Mouse (Mus musculus) mature B cell (primary cell): Measurements from ENCODE around the gene I830077J02Rik.
"Not testable (repeated sequence)": the region's sequence is repeated elsewhere in the genome, so short reads cannot be mapped to it uniquely, and the experiment has no call there.

ENCODE experiments used
- in situ Hi-C: fragments of 300-500 bp; cut with MboI; formaldehyde crosslinking; loops from 2 replicates; pipeline ENCODE4 v1.14.3; 2019

Gene I830077J02Rik

GRCm38 (mm10) chr3:105918355-105918745, 14.1 kb downstream of the I830077J02Rik start:
- in situ Hi-C loops: no loop called here

GRCm38 (mm10) chr3:105917656-105918354, 14.7 kb downstream of the I830077J02Rik start:
- in situ Hi-C loops: no loop called here

GRCm38 (mm10) chr3:105916455-105916854, 16.0 kb downstream of the I830077J02Rik start:
- in situ Hi-C loops: not testable (repeated sequence)

- in situ Hi-C loops: no loop called here
Measured at GRCm38 (mm10) chr3:105915281-105915680, 17.2 kb downstream of the I830077J02Rik start.

GRCm38 (mm10) chr3:105913839-105914681, 18.4 kb downstream of the I830077J02Rik start:
- in situ Hi-C loops: no loop called here

GRCm38 (mm10) chr3:105912097-105912880, 20.2 kb downstream of the I830077J02Rik start:
- in situ Hi-C loops: no loop called here

- in situ Hi-C loops: no loop called here
Measured at GRCm38 (mm10) chr3:105910519-105911190, 21.8 kb downstream of the I830077J02Rik start.

GRCm38 (mm10) chr3:105908976-105909375, 23.5 kb downstream of the I830077J02Rik start:
- in situ Hi-C loops: no loop called here

GRCm38 (mm10) chr3:105907956-105908655, 24.4 kb downstream of the I830077J02Rik start:
- in situ Hi-C loops: no loop called here

GRCm38 (mm10) chr3:105904721-105905120, 27.7 kb downstream of the I830077J02Rik start:
- in situ Hi-C loops: no loop called here

GRCm38 (mm10) chr3:105904213-105904612, 28.3 kb downstream of the I830077J02Rik start:
- in situ Hi-C loops: no loop called here

GRCm38 (mm10) chr3:105901468-105901867, 31.0 kb downstream of the I830077J02Rik start:
- in situ Hi-C loops: no loop called here

- in situ Hi-C loops: no loop called here
Measured at GRCm38 (mm10) chr3:105900716-105901115, 31.7 kb downstream of the I830077J02Rik start.

- in situ Hi-C loops: no loop called here
Measured at GRCm38 (mm10) chr3:105900266-105900665, 32.2 kb downstream of the I830077J02Rik start.

GRCm38 (mm10) chr3:105899394-105900147, 32.9 kb downstream of the I830077J02Rik start:
- in situ Hi-C loops: loop anchor here (10.0 kb wide), 1 partner anchor 105 kb away; no protein-coding TSS in a partner anchor

- in situ Hi-C loops: loop anchor here (10.0 kb wide), 1 partner anchor 104 kb away; no protein-coding TSS in a partner anchor
Measured at GRCm38 (mm10) chr3:105898861-105899260, 33.6 kb downstream of the I830077J02Rik start.

- in situ Hi-C loops: loop anchor here (10.0 kb wide), 1 partner anchor 104 kb away; no protein-coding TSS in a partner anchor
Measured at GRCm38 (mm10) chr3:105898325-105898724, 34.1 kb downstream of the I830077J02Rik start.

- in situ Hi-C loops: loop anchor here (10.0 kb wide), 1 partner anchor 102 kb away; no protein-coding TSS in a partner anchor
Measured at GRCm38 (mm10) chr3:105896811-105897210, 35.7 kb downstream of the I830077J02Rik start.
